Mouse (Mus musculus): ENCODE data around the gene Ctnnal1. TPM values are rescaled to one million over a fixed set of nuclear protein-coding genes. Genes with fewer than 3 reads are reported as not detected.

Gene Ctnnal1
- total and polyA plus RNA-seq, 3 experiments = 2.3 to 6.3 TPM; not detected in 1

DNA sequence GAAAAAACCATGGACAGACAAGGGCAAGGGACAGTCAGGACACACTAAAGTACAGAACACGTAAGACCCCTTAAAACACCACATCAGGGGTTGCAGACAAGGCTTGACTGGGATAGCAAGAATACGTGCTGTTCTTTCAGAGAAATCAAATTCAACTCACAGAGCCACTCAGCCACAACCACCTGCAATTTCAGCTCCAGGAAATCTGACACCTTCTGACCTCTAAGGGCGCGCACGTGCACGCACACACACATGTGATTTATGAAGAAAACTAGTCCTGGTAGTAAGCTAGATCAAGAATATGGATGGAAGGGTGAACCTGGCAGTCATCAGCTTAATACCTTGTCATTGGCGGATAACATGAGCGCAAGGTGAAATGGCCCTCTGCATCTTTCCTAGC lies 49.9 kb downstream of the Ctnnal1 start:
- no peaks in the 10 kb centered on the region for H3K4me1 ChIP-seq (ENCODE audit: control insufficient read depth in 1 of 2, insufficient read depth in 2 of 2, low read length in 2 of 2)
- H3K36me3 ChIP-seq (ENCODE audit: control insufficient read depth in 1 of 2, insufficient read depth in 2 of 2, low read length in 2 of 2) = no peaks in the 10 kb centered on the region
- H3K9ac ChIP-seq (ENCODE audit: control insufficient read depth, low read depth, low read length, poor library complexity, severe bottlenecking) = no peak overlapping the region
- H3K27ac ChIP-seq (ENCODE audit: control insufficient read depth, low read depth, low read length) = no peak overlapping the region
- no peaks in the 10 kb centered on the region for H3K79me2 ChIP-seq (ENCODE audit: control insufficient read depth, insufficient read depth, low read length, poor library complexity)
- no peak for DNase-seq (ENCODE audit: low read depth, low spot score)
- no peak overlapping the region for H3K4me3 ChIP-seq (ENCODE audit: control insufficient read depth in 1 of 2, insufficient read depth in 1 of 2, low read depth in 2 of 2, low read length in 2 of 2)
- TF ChIP-seq MEF2A (IDR thresholded peaks at IDR 0.05; ENCODE audit: extremely low read depth, insufficient replicate concordance, low read depth, low read length, poor library complexity, severe bottlenecking) = no peak
- no peak for TF ChIP-seq SMC3 (IDR thresholded peaks at IDR 0.05; ENCODE audit: low read depth, low read length)
- no peak for TF ChIP-seq CHD2 (IDR thresholded peaks at IDR 0.05; ENCODE audit: low read length)
- TF ChIP-seq RCOR1 (IDR thresholded peaks at IDR 0.05; ENCODE audit: low read depth, low read length) = no peak
- TF ChIP-seq USF1 (IDR thresholded peaks at IDR 0.05; ENCODE audit: low read depth, low read length) = no peak
- TF ChIP-seq GABPA (IDR thresholded peaks at IDR 0.05; ENCODE audit: low read depth, low read length) = no peak
- TF ChIP-seq ETS1 (IDR thresholded peaks at IDR 0.05; ENCODE audit: low read depth, low read length) = no peak
- TF ChIP-seq MXI1 (IDR thresholded peaks at IDR 0.05; ENCODE audit: low read depth, low read length) = no peak
- TF ChIP-seq TAL1 (IDR thresholded peaks at IDR 0.05; ENCODE audit: low read length) = no peak
- TF ChIP-seq CTCF (IDR thresholded peaks at IDR 0.05 in 2 of 3, conservative IDR thresholded peaks at IDR 0.05 in 1 of 3; ENCODE audit: control insufficient read depth in 1 of 3, insufficient read depth in 1 of 3, low read depth in 2 of 3, low read length in 3 of 3, poor library complexity in 1 of 3, severe bottlenecking in 1 of 3) = no peak
- H3K27me3 ChIP-seq (ENCODE audit: control insufficient read depth in 1 of 2, insufficient read depth in 2 of 2, low read length in 2 of 2) = no peaks in the 10 kb centered on the region
- no peaks in the 10 kb centered on the region for H3K9me3 ChIP-seq (replicated peaks; ENCODE audit: insufficient read depth, low read length)

DNA sequence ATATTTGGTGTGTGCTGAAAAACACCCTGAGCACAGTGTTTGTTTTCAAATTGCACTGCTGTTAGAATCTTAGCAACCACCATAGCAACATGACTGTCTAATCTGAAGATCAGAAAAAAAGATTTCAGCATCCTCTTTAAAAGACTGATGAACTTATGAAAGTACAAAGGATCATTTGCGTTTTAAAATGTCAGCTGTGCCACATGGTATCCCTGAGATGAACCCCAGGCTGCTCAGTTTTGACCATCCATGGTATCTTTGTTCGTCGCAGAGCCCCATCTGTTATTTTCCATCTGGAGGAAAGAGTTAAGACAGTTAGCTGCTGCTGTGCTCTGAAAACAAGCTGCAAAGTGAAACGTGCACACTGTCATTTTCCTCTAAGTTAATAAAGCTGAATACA lies 52.9 kb downstream of the Ctnnal1 start:
- Histone ChIP-seq H3K9me3 (replicated peaks; ENCODE audit: insufficient read depth, low read length) (no peaks in the 10 kb centered on the region), H3K9ac (ENCODE audit: control insufficient read depth, low read depth, low read length, poor library complexity, severe bottlenecking) (no peak overlapping the region), H3K27me3 (ENCODE audit: control insufficient read depth in 1 of 2, insufficient read depth in 2 of 2, low read length in 2 of 2) (no peaks in the 10 kb centered on the region), H3K27ac (ENCODE audit: control insufficient read depth, low read depth, low read length) (no peak overlapping the region), H3K4me3 (ENCODE audit: control insufficient read depth in 1 of 2, insufficient read depth in 1 of 2, low read depth in 2 of 2, low read length in 2 of 2) (no peak overlapping the region), H3K36me3 (ENCODE audit: control insufficient read depth in 1 of 2, insufficient read depth in 2 of 2, low read length in 2 of 2) (no peaks in the 10 kb centered on the region), H3K79me2 (ENCODE audit: control insufficient read depth, insufficient read depth, low read length, poor library complexity) (no peaks in the 10 kb centered on the region), H3K4me1 (ENCODE audit: control insufficient read depth in 1 of 2, insufficient read depth in 2 of 2, low read length in 2 of 2) (no peaks in the 10 kb centered on the region)
- DNase-seq (ENCODE audit: low read depth, low spot score) = no peak
- no peak for TF ChIP-seq CHD1 (IDR thresholded peaks at IDR 0.05; ENCODE audit: low read depth, low read length)
- TF ChIP-seq EP300 (IDR thresholded peaks at IDR 0.05; ENCODE audit: low read depth in 1 of 2, low read length in 2 of 2) = no peak
- TF ChIP-seq MYB (IDR thresholded peaks at IDR 0.05; ENCODE audit: low read depth, low read length) = no peak
- no peak for TF ChIP-seq RAD21 (IDR thresholded peaks at IDR 0.05; ENCODE audit: low read depth, low read length)
- TF ChIP-seq JUND (IDR thresholded peaks at IDR 0.05; ENCODE audit: low read depth, low read length) = no peak
- TF ChIP-seq ETS1 (IDR thresholded peaks at IDR 0.05; ENCODE audit: low read depth, low read length) = no peak
- TF ChIP-seq MAZ (IDR thresholded peaks at IDR 0.05; ENCODE audit: low read depth, low read length) = no peak
- no peak for TF ChIP-seq USF2 (IDR thresholded peaks at IDR 0.05; ENCODE audit: borderline replicate concordance in 1 of 2, insufficient read depth in 1 of 2, low read depth in 1 of 2, low read length in 2 of 2)
- no peak for TF ChIP-seq TAL1 (IDR thresholded peaks at IDR 0.05; ENCODE audit: low read length)
- no peak for TF ChIP-seq USF1 (IDR thresholded peaks at IDR 0.05; ENCODE audit: low read depth, low read length)
- TF ChIP-seq ZC3H11A (IDR thresholded peaks at IDR 0.05; ENCODE audit: low read depth, low read length) = no peak
- TF ChIP-seq UBTF (IDR thresholded peaks at IDR 0.05; ENCODE audit: borderline replicate concordance, insufficient read depth, low read depth, low read length) = no peak
- no peak for TF ChIP-seq HCFC1 (IDR thresholded peaks at IDR 0.05; ENCODE audit: low read depth, low read length)
- no peak for TF ChIP-seq POLR2AphosphoS2 (IDR thresholded peaks at IDR 0.05; ENCODE audit: low read length)
- TF ChIP-seq CHD2 (IDR thresholded peaks at IDR 0.05; ENCODE audit: low read length) = no peak
- no peak for TF ChIP-seq RCOR1 (IDR thresholded peaks at IDR 0.05; ENCODE audit: low read depth, low read length)
- no peak for TF ChIP-seq ZNF384 (IDR thresholded peaks at IDR 0.05; ENCODE audit: low read depth, low read length)
- TF ChIP-seq BHLHE40 (IDR thresholded peaks at IDR 0.05; ENCODE audit: borderline replicate concordance, low read depth, low read length) = no peak
- no peak for TF ChIP-seq ZKSCAN1 (IDR thresholded peaks at IDR 0.05; ENCODE audit: low read depth, low read length)
- no peak for TF ChIP-seq POLR2AphosphoS5 (IDR thresholded peaks at IDR 0.05; ENCODE audit: borderline replicate concordance, low read depth, low read length)
